Mouse (Mus musculus): ENCODE results near the gene Gprin1. TPM values are rescaled to one million over a fixed set of nuclear protein-coding genes. Genes with fewer than 3 reads are reported as not detected.

Gprin1 gene
- total RNA-seq (2014; rRNA removed) (146 and 153 TPM in 2 replicates), polyA plus RNA-seq (2015; fragmentation: Nextera tagmentation; extraction: Ambion mirVana) (18.3 and 19.9 TPM in 2 replicates)

DNA sequence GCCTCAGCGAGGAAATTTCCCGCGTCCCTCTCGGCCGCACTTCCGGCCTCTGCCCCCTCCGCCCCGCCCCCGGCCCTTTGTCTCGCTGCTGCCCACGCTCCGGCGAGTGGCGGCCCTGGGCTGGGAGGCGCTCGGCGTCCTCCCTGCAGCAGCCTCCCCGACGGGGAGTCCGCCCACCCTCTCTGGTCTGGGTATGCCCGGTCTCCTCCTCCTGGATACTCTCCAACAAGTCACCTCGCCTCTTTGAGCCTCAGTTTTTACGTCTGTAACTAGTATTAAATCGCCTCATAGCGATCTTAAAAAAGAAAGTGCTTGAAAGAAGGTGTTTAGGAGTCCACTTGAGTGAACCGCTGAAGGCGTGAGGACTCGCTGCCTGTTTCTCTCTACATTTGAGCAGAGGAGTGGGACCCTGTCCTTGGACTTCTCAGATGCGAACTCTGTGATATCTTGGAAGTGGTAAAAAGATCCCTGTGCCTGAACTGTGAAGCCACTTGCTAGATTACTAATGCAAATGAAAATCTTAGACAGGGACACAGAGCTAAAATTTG lies at the start of gene Gprin1:
Gene Gprin1 (minus strand): TSS at position 11 of the 548 bp plus-strand sequence.
- H3K27ac ChIP-seq, result peak within 1 kb of the TSS; percentile 94
- H3K9ac ChIP-seq (replicated peaks; ENCODE audit: low read length), result peak within 1 kb of the TSS; percentile 84
- ATAC-seq (peak; percentile 65), DNase-seq (ENCODE audit: low spot score) (no peak)
- H3K36me3 ChIP-seq (ENCODE audit: insufficient read depth, low read length), result no peaks in the 10 kb centered on the region
- H3K4me1 ChIP-seq (ENCODE audit: insufficient read depth, low read length), result peaks cover 29% of the 10 kb centered on the region; the same call in 1 of the 2 replicates
- no peaks in the 10 kb centered on the region for H3K9me3 ChIP-seq (ENCODE audit: low read length)
- peak within 1 kb of the TSS; percentile 61 for H3K4me2 ChIP-seq (ENCODE audit: low read depth, low read length)
- TF ChIP-seq CTCF (IDR thresholded peaks at IDR 0.05; ENCODE audit: low read depth), result no peak
- H3K27me3 ChIP-seq (ENCODE audit: insufficient read depth, low read length), result no peaks in the 10 kb centered on the region
- WGBS, result 1% methylated on average over 15 of the region's 29 CpGs
- H3K4me3 ChIP-seq (ENCODE audit: low read length), result peak within 1 kb of the TSS; percentile 63

DNA sequence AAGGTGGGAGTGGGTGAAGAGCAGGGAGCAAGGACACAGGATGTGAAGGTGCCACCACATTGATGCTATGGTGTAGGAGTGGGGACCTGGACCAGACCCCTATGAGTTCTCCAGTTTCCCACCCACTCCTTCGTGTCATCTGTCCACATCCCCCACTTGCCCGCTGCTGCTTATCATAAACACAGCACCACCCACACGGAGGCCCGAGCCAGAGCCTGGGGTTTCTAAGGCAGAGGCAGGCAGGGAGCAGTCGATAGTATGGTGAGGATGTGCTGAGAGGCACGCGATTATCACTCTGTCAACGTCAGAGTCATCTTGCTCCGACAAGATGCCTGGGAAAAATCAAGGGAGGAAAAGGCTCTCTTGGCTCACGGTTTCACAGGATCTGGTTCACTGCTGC lies 49.1 kb upstream of the Gprin1 start:
- DNase-seq (ENCODE audit: low spot score) (no peak), ATAC-seq (no peak)
- Histone ChIP-seq H3K9me3 (ENCODE audit: low read length) (no peaks in the 10 kb centered on the region), H3K4me3 (ENCODE audit: low read length) (no peak overlapping the region), H3K4me2 (ENCODE audit: low read depth, low read length) (no peak overlapping the region), H3K27ac (no peak overlapping the region), H3K9ac (replicated peaks; ENCODE audit: low read length) (no peak overlapping the region), H3K4me1 (ENCODE audit: insufficient read depth, low read length) (0 out of 2 replicates have a peak, but pooled peaks cover 3% of the 10 kb centered on the region), H3K27me3 (ENCODE audit: insufficient read depth, low read length) (no peaks in the 10 kb centered on the region), H3K36me3 (ENCODE audit: insufficient read depth, low read length) (no peaks in the 10 kb centered on the region)
- no peak for TF ChIP-seq CTCF (IDR thresholded peaks at IDR 0.05; ENCODE audit: low read depth)
- WGBS, result 77% methylated on average over 10 of the region's 10 CpGs

DNA sequence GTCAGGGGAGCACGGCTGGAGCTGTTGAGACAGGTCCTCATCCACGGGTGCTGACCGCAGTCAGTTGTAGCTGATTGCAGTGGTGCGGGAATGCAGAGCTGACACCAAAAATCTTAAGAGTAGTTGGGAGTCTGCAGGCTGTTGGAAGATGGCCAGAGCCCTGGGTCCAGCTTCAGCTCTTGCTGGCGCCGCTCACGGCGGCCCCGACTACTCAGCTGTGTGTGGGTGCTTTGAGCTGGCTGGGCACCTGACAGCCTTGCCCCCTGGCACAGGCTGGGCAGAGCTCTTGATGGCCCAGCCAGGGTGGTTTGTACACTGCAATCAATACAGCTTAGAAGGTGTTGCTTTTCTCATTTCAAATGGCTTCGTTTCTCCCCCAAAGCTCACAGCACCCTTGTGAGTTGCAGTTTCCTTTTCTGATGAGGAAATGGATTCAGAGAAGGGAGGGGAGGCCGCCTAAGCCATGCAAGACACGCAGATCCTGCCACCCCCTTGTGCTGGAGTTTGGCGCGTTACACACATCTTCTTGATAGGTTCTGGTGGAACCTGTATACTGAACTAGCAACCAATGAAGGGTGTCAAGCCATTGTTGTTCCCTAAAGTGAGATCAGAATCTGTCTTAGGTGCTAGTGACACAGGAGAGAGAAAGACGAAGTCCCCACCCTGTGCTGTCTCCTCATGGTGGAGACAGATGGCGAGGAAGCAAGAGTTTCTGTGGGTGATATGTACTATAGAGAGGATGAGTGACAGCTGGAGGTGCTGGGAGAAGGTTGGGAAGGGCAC lies 48.4 kb upstream of the Gprin1 start:
- ATAC-seq, result no peak
- Histone ChIP-seq H3K4me2 (ENCODE audit: low read depth, low read length) (no peak overlapping the region), H3K4me3 (ENCODE audit: low read length) (no peak overlapping the region), H3K4me1 (ENCODE audit: insufficient read depth, low read length) (0 out of 2 replicates have a peak, but pooled peaks cover 3% of the 10 kb centered on the region), H3K9ac (replicated peaks; ENCODE audit: low read length) (no peak overlapping the region), H3K9me3 (ENCODE audit: low read length) (no peaks in the 10 kb centered on the region), H3K36me3 (ENCODE audit: insufficient read depth, low read length) (no peaks in the 10 kb centered on the region), H3K27ac (no peak overlapping the region), H3K27me3 (ENCODE audit: insufficient read depth, low read length) (no peaks in the 10 kb centered on the region)
- no peak for TF ChIP-seq CTCF (IDR thresholded peaks at IDR 0.05; ENCODE audit: low read depth)
- no peak for DNase-seq (ENCODE audit: low spot score)
- WGBS, result 84% methylated on average over 16 of the region's 16 CpGs

DNA sequence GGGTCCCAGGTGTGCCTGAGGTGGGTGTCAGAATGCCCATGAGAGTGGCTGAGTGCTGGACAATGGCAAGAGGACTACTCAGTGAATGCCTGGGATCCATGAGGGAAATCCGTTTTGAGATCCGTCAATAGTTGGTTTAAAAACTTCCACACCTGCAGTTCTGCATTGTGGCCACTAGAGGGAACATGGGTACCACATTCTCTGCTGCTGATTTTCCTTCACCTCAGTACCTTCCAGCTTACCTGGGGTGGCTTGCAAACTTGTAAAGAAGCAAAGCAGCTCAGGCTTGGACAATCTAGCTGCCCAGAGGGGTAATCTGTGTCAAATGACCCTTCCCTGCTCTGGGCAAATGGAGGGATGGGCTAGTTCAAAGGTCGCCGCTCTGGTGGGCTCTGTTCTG lies 47.7 kb upstream of the Gprin1 start:
- no peak overlapping the region for H3K4me2 ChIP-seq (ENCODE audit: low read depth, low read length)
- H3K4me1 ChIP-seq (ENCODE audit: insufficient read depth, low read length), result 0 out of 2 replicates have a peak, but pooled peaks cover 3% of the 10 kb centered on the region
- H3K9ac ChIP-seq (replicated peaks; ENCODE audit: low read length), result no peak overlapping the region
- no peak overlapping the region for H3K4me3 ChIP-seq (ENCODE audit: low read length)
- H3K9me3 ChIP-seq (ENCODE audit: low read length), result no peaks in the 10 kb centered on the region
- no peaks in the 10 kb centered on the region for H3K27me3 ChIP-seq (ENCODE audit: insufficient read depth, low read length)
- no peak overlapping the region for H3K27ac ChIP-seq
- peak; percentile 73 for DNase-seq (ENCODE audit: low spot score)
- WGBS, result 36% methylated on average over 4 of the region's 4 CpGs
- peak; percentile 99 for TF ChIP-seq CTCF (IDR thresholded peaks at IDR 0.05; ENCODE audit: low read depth)
- ATAC-seq, result no peak; the same call in 1 of the 2 replicates
- H3K36me3 ChIP-seq (ENCODE audit: insufficient read depth, low read length), result no peaks in the 10 kb centered on the region

DNA sequence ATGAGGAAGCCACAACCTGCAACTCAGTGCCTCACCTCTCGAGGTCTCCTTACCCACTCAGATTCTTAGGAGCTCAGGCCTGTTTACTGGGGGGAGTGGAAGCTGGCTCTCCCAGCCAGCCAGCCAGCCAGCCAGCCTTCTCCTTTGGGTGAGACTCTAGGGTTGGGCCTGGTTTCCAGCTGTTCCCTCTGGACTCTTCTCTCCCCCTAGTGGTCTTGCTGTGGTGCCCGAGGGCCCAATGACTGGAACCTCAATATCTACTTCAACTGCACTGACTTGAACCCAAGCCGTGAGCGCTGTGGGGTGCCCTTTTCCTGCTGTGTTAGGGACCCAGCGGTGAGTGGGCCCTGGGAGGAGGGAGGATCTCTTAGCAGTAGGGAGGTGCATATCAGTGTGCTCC lies 45.2 kb upstream of the Gprin1 start:
- Histone ChIP-seq H3K4me3 (ENCODE audit: low read length) (no peak overlapping the region), H3K27ac (no peak overlapping the region), H3K4me1 (ENCODE audit: insufficient read depth, low read length) (0 out of 2 replicates have a peak, but pooled peaks cover under 1% of the 10 kb centered on the region), H3K9me3 (ENCODE audit: low read length) (no peaks in the 10 kb centered on the region), H3K27me3 (ENCODE audit: insufficient read depth, low read length) (no peaks in the 10 kb centered on the region), H3K4me2 (ENCODE audit: low read depth, low read length) (no peak overlapping the region), H3K36me3 (ENCODE audit: insufficient read depth, low read length) (no peaks in the 10 kb centered on the region), H3K9ac (replicated peaks; ENCODE audit: low read length) (no peak overlapping the region)
- WGBS, result 49% methylated on average over 5 of the region's 5 CpGs
- DNase-seq (ENCODE audit: low spot score) (no peak), ATAC-seq (no peak)
- peak; percentile 33; the same call in 1 of the 2 replicates for TF ChIP-seq CTCF (IDR thresholded peaks at IDR 0.05; ENCODE audit: low read depth)

DNA sequence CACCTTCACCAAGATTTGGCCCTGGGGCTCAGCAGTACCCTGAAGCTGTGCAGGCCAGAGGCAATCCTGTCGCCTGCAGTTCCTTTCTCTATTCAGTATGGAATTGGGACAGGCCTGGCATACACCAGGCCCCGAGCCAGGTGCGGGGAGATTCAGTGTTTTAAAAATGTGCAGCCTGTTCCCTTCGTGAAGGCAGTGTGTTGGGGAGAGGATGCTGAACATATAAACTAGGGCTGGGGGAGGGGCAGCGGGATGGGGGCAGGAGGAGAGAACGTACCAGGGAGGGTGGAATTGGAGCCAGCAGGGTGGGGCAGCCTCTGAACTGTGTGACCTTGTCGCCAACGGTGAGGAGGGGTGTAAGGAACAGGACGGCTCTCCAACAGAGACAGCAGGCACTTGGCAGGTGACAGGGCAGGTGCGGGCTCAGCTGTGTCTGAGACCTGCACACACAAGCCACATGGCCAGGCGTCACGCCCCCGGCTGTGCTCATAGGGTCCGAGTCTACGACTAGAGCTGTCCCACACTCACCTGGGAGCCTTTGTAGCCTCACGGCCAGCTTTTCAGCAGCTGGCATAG lies 44.4 kb upstream of the Gprin1 start:
- no peak for TF ChIP-seq CTCF (IDR thresholded peaks at IDR 0.05; ENCODE audit: low read depth)
- H3K9ac ChIP-seq (replicated peaks; ENCODE audit: low read length), result no peak overlapping the region
- no peaks in the 10 kb centered on the region for H3K4me1 ChIP-seq (ENCODE audit: insufficient read depth, low read length)
- no peak overlapping the region for H3K4me3 ChIP-seq (ENCODE audit: low read length)
- H3K4me2 ChIP-seq (ENCODE audit: low read depth, low read length), result no peak overlapping the region
- no peak overlapping the region for H3K27ac ChIP-seq
- no peak for ATAC-seq
- no peaks in the 10 kb centered on the region for H3K27me3 ChIP-seq (ENCODE audit: insufficient read depth, low read length)
- H3K36me3 ChIP-seq (ENCODE audit: insufficient read depth, low read length), result no peaks in the 10 kb centered on the region
- 73% methylated on average over 16 of the region's 16 CpGs for WGBS
- H3K9me3 ChIP-seq (ENCODE audit: low read length), result no peaks in the 10 kb centered on the region
- no peak for DNase-seq (ENCODE audit: low spot score)
